Mouse (Mus musculus) right cerebral cortex, postnatal 10 days (tissue): ENCODE measurements around the gene Smarcc2.

Experiments
- DNase-seq, 2 experiments: peaks; one replicate each; pipeline ENCODE4 v3.0.0; 2021; ENCODE audit warnings: low spot score in 2 of 2

Smarcc2 gene

GRCm38 (mm10) chr10:128511761-128512160 is 52.7 kb downstream of the Smarcc2 start:
- no peak for DNase-seq

GRCm38 (mm10) chr10:128515044-128515443 is 56.0 kb downstream of the Smarcc2 start:
- no peak for DNase-seq

DNA sequence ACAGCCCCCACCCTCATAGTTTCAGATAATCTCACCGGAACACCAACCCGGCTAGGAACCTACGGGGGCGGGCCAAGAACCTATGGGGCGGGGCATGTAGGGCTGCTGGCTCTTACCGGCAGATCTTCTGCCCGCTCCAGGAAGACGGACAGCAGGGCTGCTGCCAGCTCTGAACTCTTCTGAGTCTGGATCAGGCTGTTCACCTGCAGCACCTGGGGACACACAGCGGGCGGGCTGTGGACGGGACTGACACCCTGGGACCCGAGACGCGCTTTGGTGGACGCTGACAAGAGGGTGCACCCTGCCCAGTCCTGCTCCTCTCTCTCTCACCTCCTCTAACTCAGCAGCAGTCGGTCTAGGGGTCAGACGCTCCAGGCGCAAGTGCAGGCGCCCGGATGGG is 57.0 kb downstream of the Smarcc2 start:
- no peak for DNase-seq

- DNase-seq: no peak
These were observed 57.6 kb downstream of the Smarcc2 start for GRCm38 (mm10) chr10:128516677-128517076.

DNA sequence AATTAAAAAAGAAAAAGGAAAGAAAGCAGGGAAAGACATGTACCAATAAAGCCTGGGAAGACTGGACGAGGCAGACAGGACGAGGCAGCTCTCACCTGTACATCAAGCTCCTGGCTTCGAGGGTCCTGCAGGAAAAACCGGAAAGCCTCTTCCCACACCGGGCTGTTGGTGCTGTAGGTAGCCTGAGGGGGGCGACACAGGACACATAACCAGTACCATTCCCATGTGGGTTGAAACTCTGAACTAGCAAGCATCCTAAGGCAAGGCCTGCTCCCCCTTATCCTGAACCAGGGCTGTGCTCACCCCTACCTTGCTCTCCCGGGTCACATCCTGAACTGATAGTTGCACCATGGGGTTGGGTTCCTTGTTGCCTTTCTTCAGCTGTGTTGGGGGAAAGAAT is 59.8 kb downstream of the Smarcc2 start:
- peak in 1 of 2 experiments; percentile 51 for DNase-seq

GRCm38 (mm10) chr10:128520591-128520990 is 61.5 kb downstream of the Smarcc2 start:
- no peak for DNase-seq

DNA sequence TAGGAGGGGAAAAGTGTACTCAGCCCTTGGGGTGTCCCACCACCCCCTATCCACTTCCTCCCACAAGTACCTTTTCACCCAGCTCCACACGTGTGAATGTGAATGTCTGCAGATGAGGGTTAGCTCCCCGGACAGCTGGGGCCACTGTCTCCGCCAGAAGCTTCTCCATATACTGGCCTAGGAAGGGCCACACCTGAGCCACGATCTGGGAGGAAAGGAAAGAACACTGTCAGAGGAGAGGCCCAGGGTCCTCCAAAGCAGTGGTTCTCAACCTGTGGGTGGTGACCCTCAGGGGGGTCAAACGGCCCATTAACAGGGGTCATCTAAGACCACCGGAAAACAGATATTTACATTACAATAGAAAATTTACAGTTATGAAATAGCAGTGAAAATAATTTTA is 63.3 kb downstream of the Smarcc2 start:
- no peak for DNase-seq

DNA sequence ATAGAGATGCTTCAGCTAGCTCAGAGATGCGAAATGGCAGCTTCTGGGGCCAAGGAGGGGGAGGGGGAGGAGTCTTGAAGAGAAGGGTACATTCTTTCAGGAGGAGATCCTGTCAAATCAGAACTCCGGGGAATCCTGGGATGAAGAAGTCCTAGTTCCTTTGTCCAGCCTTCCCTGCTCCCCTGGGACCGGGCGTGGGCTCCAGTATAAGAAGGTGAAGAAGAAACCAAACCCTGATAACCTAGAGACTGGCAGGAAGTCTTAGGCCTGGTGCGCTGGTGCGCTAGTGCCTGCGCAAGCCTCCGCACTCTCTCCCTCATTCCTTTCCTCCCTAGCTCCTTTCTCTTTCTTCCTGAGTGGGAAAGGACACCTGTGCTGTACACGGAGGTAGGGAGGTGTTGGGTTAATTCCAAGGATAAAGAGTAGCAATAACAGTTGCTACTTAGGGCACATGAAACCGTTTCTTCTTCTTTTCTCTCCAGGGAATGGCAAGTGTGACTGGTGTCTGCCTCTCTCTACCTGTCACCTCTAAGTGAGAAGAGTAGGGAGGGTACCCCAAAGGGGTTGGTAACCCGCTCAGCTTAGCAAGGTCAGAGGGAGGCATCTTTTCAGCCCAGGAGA is 65.2 kb downstream of the Smarcc2 start:
- no peak for DNase-seq

DNA sequence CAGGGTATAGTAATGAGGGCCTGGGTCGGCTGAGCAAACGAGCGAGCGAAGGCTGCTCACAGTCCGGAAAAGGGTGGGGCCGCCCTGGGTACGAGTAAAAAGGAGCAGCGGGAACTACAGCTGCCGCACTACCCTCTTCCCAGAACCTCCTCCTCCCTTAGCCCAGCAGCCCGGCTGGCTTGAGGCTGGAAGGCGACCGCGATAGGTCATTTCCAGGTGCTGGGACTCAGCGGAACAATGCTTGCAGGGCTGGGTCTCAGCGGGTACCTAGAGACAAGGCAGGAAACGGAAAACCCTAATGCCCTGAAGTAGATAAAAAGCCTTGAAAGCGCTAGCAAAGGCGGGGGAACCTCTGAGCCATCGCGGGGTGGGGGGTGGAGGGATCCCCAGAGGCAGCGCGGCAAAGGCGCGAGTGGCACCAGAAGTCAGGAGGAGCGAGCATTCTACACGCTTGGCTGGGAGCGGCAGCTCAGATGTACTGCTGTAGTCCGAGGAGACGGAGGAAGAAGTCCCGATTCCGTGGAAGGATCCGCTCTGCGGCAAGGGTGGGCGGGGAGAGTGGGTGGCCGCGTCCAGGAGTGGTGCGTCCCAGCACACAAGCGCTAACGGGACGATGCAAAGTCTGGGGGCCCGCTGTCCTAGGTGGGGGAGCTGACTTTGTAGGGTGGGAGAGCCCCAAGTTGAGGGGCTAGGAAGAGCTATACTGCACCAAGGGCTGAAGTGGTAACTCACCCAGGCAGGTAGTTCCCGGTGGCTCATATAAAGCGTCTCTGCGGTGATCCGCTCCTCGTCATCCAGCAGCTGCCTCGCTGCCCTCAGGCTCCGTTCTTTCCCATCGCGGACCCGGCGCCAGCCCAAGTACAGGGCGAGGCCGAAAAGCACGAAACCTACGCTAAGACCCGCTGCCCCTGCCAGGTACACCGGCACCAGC is 65.9 kb downstream of the Smarcc2 start:
- peak; percentile 57 to 64 for DNase-seq

GRCm38 (mm10) chr10:128525671-128526308 is 66.7 kb downstream of the Smarcc2 start, which contains the start of gene Esyt1:
Esyt1 (minus strand) TSS chr10:128525871.
- peak; percentile 95 to 97 for DNase-seq

GRCm38 (mm10) chr10:128526366-128527356 is 67.6 kb downstream of the Smarcc2 start:
- DNase-seq: no peak

- DNase-seq: no peak
These were observed 76.2 kb downstream of the Smarcc2 start for GRCm38 (mm10) chr10:128535206-128535605.

GRCm38 (mm10) chr10:128535624-128536265 is 76.7 kb downstream of the Smarcc2 start:
- DNase-seq: no peak

GRCm38 (mm10) chr10:128536266-128536940 is 77.4 kb downstream of the Smarcc2 start:
- peak; percentile 90 to 91 for DNase-seq

DNA sequence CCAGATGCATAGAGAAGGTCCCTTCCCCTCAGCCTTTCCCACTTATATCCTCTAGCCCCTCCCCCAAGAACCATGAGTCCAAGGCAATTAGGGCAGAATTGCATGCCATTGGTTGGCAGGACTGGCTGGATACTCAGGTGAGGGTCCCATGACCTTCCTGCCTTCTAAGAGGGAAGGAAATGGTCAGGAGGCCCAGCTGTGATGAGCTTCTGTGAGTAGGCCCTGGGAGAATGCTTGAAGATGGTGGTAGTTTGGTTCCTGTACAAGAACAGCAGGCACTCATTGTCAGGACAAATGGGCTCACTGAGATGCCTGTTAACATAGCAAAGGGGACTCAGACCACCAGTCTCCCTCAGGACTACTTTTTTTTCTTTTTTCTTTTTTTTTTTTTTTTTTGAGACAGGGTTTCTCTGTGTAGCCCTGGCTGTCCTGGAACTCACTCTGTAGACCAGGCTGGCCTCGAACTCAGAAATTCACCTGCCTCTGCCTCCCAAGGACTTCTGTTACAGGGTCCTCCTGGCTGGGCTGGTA is 79.4 kb downstream of the Smarcc2 start:
- no peak for DNase-seq
